Mouse (Mus musculus) MEL (cell line): Measurements from ENCODE around the gene Plekhg4.

Experiments used
- BHLHE40 ChIP-seq: IDR thresholded peaks from 2 replicates; pipeline ENCODE4 v1.6.1; 2012; ENCODE audit warnings: low read depth, mild to moderate bottlenecking, inconsistent platforms, low read length, improper control_type of control experiment, borderline replicate concordance
- CTCF ChIP-seq, 3 experiments: IDR thresholded peaks in 2 of 3; conservative IDR thresholded peaks in 1 of 3; 2 replicates each; pipeline ENCODE4 v1.5.1; 2011 to 2012; ENCODE audit warnings: low read length in 3 of 3, low read depth in 2 of 3, mild to moderate bottlenecking in 2 of 3, improper control_type of control experiment in 1 of 3, inconsistent platforms in 1 of 3, mixed read lengths in 1 of 3, moderate library complexity in 1 of 3; ENCODE audit not compliant: control insufficient read depth in 1 of 3, insufficient read depth in 1 of 3, poor library complexity in 1 of 3, severe bottlenecking in 1 of 3
- E2F4 ChIP-seq: IDR thresholded peaks from 2 replicates; pipeline ENCODE4 v1.6.1; 2011; ENCODE audit warnings: low read depth, low read length, improper control_type of control experiment, borderline replicate concordance
- EP300 ChIP-seq, 2 experiments: IDR thresholded peaks; 2 replicates each; pipeline ENCODE4 v1.6.1; 2011; ENCODE audit warnings: improper control_type of control experiment in 2 of 2, low read length in 2 of 2, low read depth in 1 of 2, mild to moderate bottlenecking in 1 of 2
- MYB ChIP-seq: IDR thresholded peaks from 2 replicates; pipeline ENCODE4 v1.6.1; 2011; ENCODE audit warnings: mild to moderate bottlenecking, low read depth, low read length, improper control_type of control experiment
- POLR2A ChIP-seq, 2 experiments: IDR thresholded peaks; 2 replicates each; pipeline ENCODE4 v1.6.1; 2011 to 2012; ENCODE audit warnings: low read length in 2 of 2, mild to moderate bottlenecking in 2 of 2, control low read depth in 1 of 2, improper control_type of control experiment in 1 of 2, low read depth in 1 of 2, moderate library complexity in 1 of 2; ENCODE audit not compliant: control insufficient read depth in 1 of 2, insufficient read depth in 1 of 2, poor library complexity in 1 of 2
- TAL1 ChIP-seq: IDR thresholded peaks from 2 replicates; pipeline ENCODE4 v1.6.1; 2012; ENCODE audit warnings: mild to moderate bottlenecking, inconsistent platforms, low read length, moderate library complexity, mixed read lengths
- TBP ChIP-seq: IDR thresholded peaks from 2 replicates; pipeline ENCODE4 v1.8.0; 2011; ENCODE audit warnings: low read depth, low read length, improper control_type of control experiment
- UBTF ChIP-seq: IDR thresholded peaks from 2 replicates; pipeline ENCODE4 v1.6.1; 2012; ENCODE audit warnings: low read depth, mild to moderate bottlenecking, inconsistent platforms, low read length, improper control_type of control experiment, moderate library complexity, borderline replicate concordance; ENCODE audit not compliant: insufficient read depth
- ZC3H11A ChIP-seq: IDR thresholded peaks from 2 replicates; pipeline ENCODE4 v1.6.1; 2012; ENCODE audit warnings: low read depth, mild to moderate bottlenecking, inconsistent platforms, low read length, improper control_type of control experiment
- ZKSCAN1 ChIP-seq: IDR thresholded peaks from 2 replicates; pipeline ENCODE4 v1.6.1; 2012; ENCODE audit warnings: low read depth, mild to moderate bottlenecking, inconsistent platforms, low read length, improper control_type of control experiment, moderate library complexity

- TF ChIP-seq CTCF (IDR thresholded peaks at IDR 0.05 in 2 of 3, conservative IDR thresholded peaks at IDR 0.05 in 1 of 3; ENCODE audit: control insufficient read depth in 1 of 3, insufficient read depth in 1 of 3, low read depth in 2 of 3, low read length in 3 of 3, poor library complexity in 1 of 3, severe bottlenecking in 1 of 3) (no peak), POLR2A (IDR thresholded peaks at IDR 0.05; ENCODE audit: control insufficient read depth in 1 of 2, insufficient read depth in 1 of 2, low read depth in 1 of 2, low read length in 2 of 2, poor library complexity in 1 of 2) (no peak), UBTF (no peak), TAL1 (no peak), MYB (no peak), ZKSCAN1 (no peak), ZC3H11A (no peak), BHLHE40 (no peak), TBP (no peak), EP300 (IDR thresholded peaks at IDR 0.05; ENCODE audit: low read depth in 1 of 2, low read length in 2 of 2) (no peak), E2F4 (no peak)
These were observed 11.0 kb upstream of the Plekhg4 start for GRCm38 (mm10) chr8:105361751-105362702.
